Mouse (Mus musculus): ENCODE data around the gene Hyou1. TPM values are rescaled to one million over a fixed set of nuclear protein-coding genes. Genes with fewer than 3 reads are reported as not detected.

Gene Hyou1
- polyA plus RNA-seq, 2 experiments, result 28.5 to 64.4 TPM

GRCm38 (mm10) chr9:44338574-44338973 is 40.7 kb upstream of the Hyou1 start:
- no peak overlapping the region for H3K4me2 ChIP-seq (replicated peaks; ENCODE audit: low read depth, low read length, severe bottlenecking)
- H3K27ac ChIP-seq (replicated peaks; ENCODE audit: low read depth, low read length), result no peak overlapping the region
- WGBS, result 81% methylated on average over 5 of the region's 5 CpGs
- DNase-seq (ENCODE audit: low spot score) (no peak), ATAC-seq (ENCODE audit: low FRiP score, low read depth) (no peak)
- peaks cover 16% of the 10 kb centered on the region for H3K4me1 ChIP-seq (ENCODE audit: control insufficient read depth, insufficient read depth, low read length)
- H3K4me3 ChIP-seq (replicated peaks; ENCODE audit: low read length), result no peak overlapping the region
- H3K9me3 ChIP-seq (ENCODE audit: control insufficient read depth, low read length), result no peaks in the 10 kb centered on the region
- peaks cover 36% of the 10 kb centered on the region for H3K36me3 ChIP-seq (ENCODE audit: control insufficient read depth, insufficient read depth, low read length)
- TF ChIP-seq POLR2A (IDR thresholded peaks at IDR 0.05; ENCODE audit: borderline replicate concordance, extremely low read depth, insufficient read depth, insufficient read length), result no peak
- H3K27me3 ChIP-seq (ENCODE audit: control insufficient read depth, insufficient read depth, low read length), result no peaks in the 10 kb centered on the region
- no peak overlapping the region for H3K9ac ChIP-seq (ENCODE audit: low read depth, low read length, severe bottlenecking)

GRCm38 (mm10) chr9:44341487-44341886 is 37.8 kb upstream of the Hyou1 start:
- no peaks in the 10 kb centered on the region for H3K27me3 ChIP-seq (ENCODE audit: control insufficient read depth, insufficient read depth, low read length)
- peaks cover 16% of the 10 kb centered on the region for H3K4me1 ChIP-seq (ENCODE audit: control insufficient read depth, insufficient read depth, low read length)
- H3K36me3 ChIP-seq (ENCODE audit: control insufficient read depth, insufficient read depth, low read length), result peaks cover 39% of the 10 kb centered on the region
- 91% methylated on average over 5 of the region's 5 CpGs for WGBS
- DNase-seq (ENCODE audit: low spot score), result no peak
- H3K4me3 ChIP-seq (replicated peaks; ENCODE audit: low read length), result no peak overlapping the region
- no peaks in the 10 kb centered on the region for H3K9me3 ChIP-seq (ENCODE audit: control insufficient read depth, low read length)
- no peak overlapping the region for H3K4me2 ChIP-seq (replicated peaks; ENCODE audit: low read depth, low read length, severe bottlenecking)
- H3K27ac ChIP-seq (replicated peaks; ENCODE audit: low read depth, low read length), result no peak overlapping the region
- ATAC-seq (ENCODE audit: low FRiP score, low read depth), result no peak
- TF ChIP-seq POLR2A (IDR thresholded peaks at IDR 0.05; ENCODE audit: borderline replicate concordance, extremely low read depth, insufficient read depth, insufficient read length), result no peak
- H3K9ac ChIP-seq (ENCODE audit: low read depth, low read length, severe bottlenecking), result no peak overlapping the region

- DNase-seq (ENCODE audit: low spot score) (no peak), ATAC-seq (ENCODE audit: low FRiP score, low read depth) (no peak)
- 73% methylated on average over 3 of the region's 3 CpGs for WGBS
- Histone ChIP-seq H3K27ac (replicated peaks; ENCODE audit: low read depth, low read length) (no peak overlapping the region), H3K9me3 (ENCODE audit: control insufficient read depth, low read length) (no peaks in the 10 kb centered on the region), H3K27me3 (ENCODE audit: control insufficient read depth, insufficient read depth, low read length) (no peaks in the 10 kb centered on the region), H3K4me2 (replicated peaks; ENCODE audit: low read depth, low read length, severe bottlenecking) (no peak overlapping the region), H3K36me3 (ENCODE audit: control insufficient read depth, insufficient read depth, low read length) (peaks cover 39% of the 10 kb centered on the region), H3K4me3 (replicated peaks; ENCODE audit: low read length) (no peak overlapping the region), H3K4me1 (ENCODE audit: control insufficient read depth, insufficient read depth, low read length) (peaks cover 9% of the 10 kb centered on the region), H3K9ac (ENCODE audit: low read depth, low read length, severe bottlenecking) (no peak overlapping the region)
- TF ChIP-seq POLR2A (IDR thresholded peaks at IDR 0.05; ENCODE audit: borderline replicate concordance, extremely low read depth, insufficient read depth, insufficient read length), result no peak
Observed at GRCm38 (mm10) chr9:44342173-44342572, 37.1 kb upstream of the Hyou1 start.

- Histone ChIP-seq H3K27me3 (ENCODE audit: control insufficient read depth, insufficient read depth, low read length) (no peaks in the 10 kb centered on the region), H3K36me3 (ENCODE audit: control insufficient read depth, insufficient read depth, low read length) (peaks cover 39% of the 10 kb centered on the region), H3K4me2 (replicated peaks; ENCODE audit: low read depth, low read length, severe bottlenecking) (peak overlapping the region; percentile 66; the same call in 1 of the 2 replicates), H3K9me3 (ENCODE audit: control insufficient read depth, low read length) (no peaks in the 10 kb centered on the region), H3K4me1 (ENCODE audit: control insufficient read depth, insufficient read depth, low read length) (peaks cover 5% of the 10 kb centered on the region), H3K27ac (replicated peaks; ENCODE audit: low read depth, low read length) (no peak overlapping the region), H3K4me3 (replicated peaks; ENCODE audit: low read length) (no peak overlapping the region), H3K9ac (ENCODE audit: low read depth, low read length, severe bottlenecking) (no peak overlapping the region)
- TF ChIP-seq POLR2A (IDR thresholded peaks at IDR 0.05; ENCODE audit: borderline replicate concordance, extremely low read depth, insufficient read depth, insufficient read length), result no peak
- 90% methylated on average over 1 of the region's 1 CpGs for WGBS
- DNase-seq (ENCODE audit: low spot score), result no peak
- no peak for ATAC-seq (ENCODE audit: low FRiP score, low read depth)
Observed at GRCm38 (mm10) chr9:44342605-44343004, 36.7 kb upstream of the Hyou1 start.

- peaks cover 40% of the 10 kb centered on the region for H3K36me3 ChIP-seq (ENCODE audit: control insufficient read depth, insufficient read depth, low read length)
- no peaks in the 10 kb centered on the region for H3K9me3 ChIP-seq (ENCODE audit: control insufficient read depth, low read length)
- 4% methylated on average over 6 of the region's 6 CpGs for WGBS
- DNase-seq (ENCODE audit: low spot score), result no peak
- H3K9ac ChIP-seq (ENCODE audit: low read depth, low read length, severe bottlenecking), result peak overlapping the region; percentile 83
- no peak for TF ChIP-seq POLR2A (IDR thresholded peaks at IDR 0.05; ENCODE audit: borderline replicate concordance, extremely low read depth, insufficient read depth, insufficient read length)
- H3K27me3 ChIP-seq (ENCODE audit: control insufficient read depth, insufficient read depth, low read length), result no peaks in the 10 kb centered on the region
- ATAC-seq (ENCODE audit: low FRiP score, low read depth), result no peak
- H3K4me2 ChIP-seq (replicated peaks; ENCODE audit: low read depth, low read length, severe bottlenecking), result peak overlapping the region; percentile 66
- H3K27ac ChIP-seq (replicated peaks; ENCODE audit: low read depth, low read length), result peak overlapping the region; percentile 92
- H3K4me3 ChIP-seq (replicated peaks; ENCODE audit: low read length), result peak overlapping the region; percentile 83
- peaks cover 4% of the 10 kb centered on the region for H3K4me1 ChIP-seq (ENCODE audit: control insufficient read depth, insufficient read depth, low read length)
Observed at GRCm38 (mm10) chr9:44343290-44343689, 36.0 kb upstream of the Hyou1 start.
